Comparison of ENCODE assay signal across 15 mouse cellular contexts in the genomic region with DNA sequence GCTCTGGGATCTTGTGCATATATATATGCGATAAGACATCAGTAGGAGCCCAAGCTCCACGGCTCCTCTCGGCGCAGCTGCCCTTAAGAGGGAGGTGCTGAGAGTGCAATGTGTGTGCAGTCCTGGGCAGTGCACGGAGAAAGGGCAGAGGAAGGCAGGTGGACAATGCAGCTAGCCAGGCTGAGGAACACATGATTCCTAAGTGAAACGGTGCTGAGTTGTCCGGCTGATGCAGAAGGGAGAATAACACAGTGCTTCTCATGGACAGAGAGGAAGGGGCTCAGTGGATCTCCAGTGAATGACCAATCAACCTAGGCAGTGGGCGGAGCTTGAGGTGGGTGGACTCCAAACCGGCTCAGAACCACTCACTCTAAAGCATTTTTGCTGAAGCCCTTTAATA. TPM values are rescaled to one million over a fixed set of nuclear protein-coding genes. Genes with fewer than 3 reads are reported as not detected.
DNase-seq lines count a peak whose midpoint lies in the region; ATAC-seq and TF ChIP-seq lines count a peak whose summit lies in the region.
"Had no signal": no experiment of that assay in that cellular context is flagged by ENCODE, and none has a peak within 500 bp of the region (broad histone marks: within the 10 kb centered on the region; RNA-seq: fewer than 3 reads in every experiment).

No protein-coding gene starts in this region.

- H3K4me2 ChIP-seq in forebrain, embryonic 12.5 days: no peak overlapping the region
- H3K4me2 ChIP-seq in forebrain, postnatal 0 days (ENCODE audit: low read depth): no peak overlapping the region
- peak overlapping the region; percentile 66 for H3K4me2 ChIP-seq in intestine, postnatal 0 days (replicated peaks; ENCODE audit: low read depth)
- H3K4me2 ChIP-seq in limb, embryonic 15.5 days: peak overlapping the region; percentile 47

- no peaks in the 10 kb centered on the region for H3K9me3 ChIP-seq in forebrain, embryonic 12.5 days
- H3K9me3 ChIP-seq in forebrain, postnatal 0 days (ENCODE audit: low read length): no peaks in the 10 kb centered on the region
- H3K9me3 ChIP-seq in intestine, postnatal 0 days (ENCODE audit: control insufficient read depth): no peaks in the 10 kb centered on the region
- H3K9me3 ChIP-seq in limb, embryonic 15.5 days: no peaks in the 10 kb centered on the region
- no peaks in the 10 kb centered on the region for H3K9me3 ChIP-seq in embryonic facial prominence, embryonic 10.5 days

- H3K27ac ChIP-seq in forebrain, embryonic 12.5 days: no peak overlapping the region
- no peak overlapping the region for H3K27ac ChIP-seq in forebrain, postnatal 0 days (ENCODE audit: low read depth, low read length)
- H3K27ac ChIP-seq in intestine, postnatal 0 days (ENCODE audit: low read depth, low read length): no peak overlapping the region
- H3K27ac ChIP-seq in limb, embryonic 15.5 days: no peak overlapping the region
- H3K27ac ChIP-seq in embryonic facial prominence, embryonic 10.5 days (replicated peaks): no peak overlapping the region
- H3K27ac ChIP-seq: left cerebral cortex, adult 2 months; liver, embryonic 14.5 days; macrophage had no signal

- H3K4me1 ChIP-seq in forebrain, embryonic 12.5 days: peaks cover 7% of the 10 kb centered on the region
- no peaks in the 10 kb centered on the region for H3K4me1 ChIP-seq in forebrain, postnatal 0 days (ENCODE audit: insufficient read depth)
- no peaks in the 10 kb centered on the region for H3K4me1 ChIP-seq in intestine, postnatal 0 days (replicated peaks; ENCODE audit: control insufficient read depth, insufficient read depth, low read length)
- peaks cover 15% of the 10 kb centered on the region for H3K4me1 ChIP-seq in limb, embryonic 15.5 days
- 0 out of 2 replicates have a peak, but pooled peaks cover 5% of the 10 kb centered on the region for H3K4me1 ChIP-seq in embryonic facial prominence, embryonic 10.5 days

- TF ChIP-seq CTCF in forebrain, postnatal 0 days (IDR thresholded peaks at IDR 0.05; ENCODE audit: low read depth): no peak
- no peak for TF ChIP-seq CTCF in intestine, postnatal 0 days (IDR thresholded peaks at IDR 0.05; ENCODE audit: low read depth)

- no peaks in the 10 kb centered on the region for H3K27me3 ChIP-seq in forebrain, embryonic 12.5 days
- H3K27me3 ChIP-seq in forebrain, postnatal 0 days (ENCODE audit: insufficient read depth, low read length): no peaks in the 10 kb centered on the region
- H3K27me3 ChIP-seq in intestine, postnatal 0 days (replicated peaks; ENCODE audit: control insufficient read depth, insufficient read depth, low read length): no peaks in the 10 kb centered on the region
- H3K27me3 ChIP-seq in limb, embryonic 15.5 days: 0 out of 2 replicates have a peak, but pooled peaks cover 5% of the 10 kb centered on the region
- no peaks in the 10 kb centered on the region for H3K27me3 ChIP-seq in embryonic facial prominence, embryonic 10.5 days (replicated peaks; ENCODE audit: low read depth, poor library complexity, severe bottlenecking)

- H3K4me3 ChIP-seq in forebrain, embryonic 12.5 days (replicated peaks): no peak overlapping the region
- no peak overlapping the region for H3K4me3 ChIP-seq in forebrain, postnatal 0 days (ENCODE audit: low read depth, low read length)
- peak overlapping the region; percentile 11; the same call in 1 of the 2 replicates for H3K4me3 ChIP-seq in intestine, postnatal 0 days (ENCODE audit: low read depth, low read length)
- peak overlapping the region; percentile 14; the same call in 1 of the 2 replicates for H3K4me3 ChIP-seq in limb, embryonic 15.5 days
- no peak overlapping the region for H3K4me3 ChIP-seq in embryonic facial prominence, embryonic 10.5 days
- H3K4me3 ChIP-seq: left cerebral cortex, adult 2 months; myocyte had no signal

- H3K36me3 ChIP-seq in forebrain, embryonic 12.5 days (replicated peaks): peaks cover 4% of the 10 kb centered on the region; the same call in 1 of the 2 replicates
- H3K36me3 ChIP-seq in forebrain, postnatal 0 days (ENCODE audit: insufficient read depth): peaks cover 16% of the 10 kb centered on the region; the same call in 1 of the 2 replicates
- H3K36me3 ChIP-seq in intestine, postnatal 0 days (ENCODE audit: control insufficient read depth, insufficient read depth): no peaks in the 10 kb centered on the region
- peaks cover 3% of the 10 kb centered on the region; the same call in 1 of the 2 replicates for H3K36me3 ChIP-seq in limb, embryonic 15.5 days
- H3K36me3 ChIP-seq in embryonic facial prominence, embryonic 10.5 days (replicated peaks): peaks cover 43% of the 10 kb centered on the region

- WGBS in forebrain, embryonic 12.5 days: 74% methylated on average over 9 of the region's 9 CpGs
- 72% methylated on average over 9 of the region's 9 CpGs for WGBS in forebrain, postnatal 0 days
- WGBS in intestine, postnatal 0 days: 35% methylated on average over 9 of the region's 9 CpGs
- WGBS in limb, embryonic 15.5 days: 19% methylated on average over 9 of the region's 9 CpGs
- WGBS in embryonic facial prominence, embryonic 10.5 days: 76% methylated on average over 9 of the region's 9 CpGs

- 0 out of 2 replicates have a peak, but pooled peaks have one; percentile 20 for ATAC-seq in forebrain, embryonic 12.5 days (ENCODE audit: low FRiP score)
- ATAC-seq in forebrain, postnatal 0 days: no peak
- ATAC-seq in intestine, postnatal 0 days: peak; percentile 49; the same call in 1 of the 2 replicates
- peak; percentile 48; the same call in 1 of the 2 replicates for ATAC-seq in limb, embryonic 15.5 days (ENCODE audit: insufficient number of reproducible peaks, low FRiP score, low TSS enrichment, low read depth)
- ATAC-seq: activated CD4-positive, CD25-positive, alpha-beta regulatory T cell, adult 4 months had no signal

- DNase-seq in forebrain, postnatal 0 days: no peak
- DNase-seq in embryo, embryonic 10.5 days (ENCODE audit: low spot score): peak; percentile 40
- DNase-seq in ovary, postnatal 10 days (ENCODE audit: low spot score): no peak
- no peak for DNase-seq in embryonic facial prominence, embryonic 10.5 days (ENCODE audit: low spot score)
- no peak for DNase-seq in spleen, postnatal 14 days (ENCODE audit: low spot score in 2 of 2)
- DNase-seq: heart, postnatal 4 days; thymus, postnatal 14 days had no signal

- no peak overlapping the region for H3K9ac ChIP-seq in forebrain, embryonic 12.5 days
- no peak overlapping the region for H3K9ac ChIP-seq in forebrain, postnatal 0 days
- H3K9ac ChIP-seq in intestine, postnatal 0 days (ENCODE audit: low read depth, low read length): no peak overlapping the region
- no peak overlapping the region for H3K9ac ChIP-seq in limb, embryonic 15.5 days
- H3K9ac ChIP-seq: liver, embryonic 14.5 days had no signal

RNA-seq across cellular contexts. Expression of gene Bend4, which starts 26.5 kb away (rescaled TPM):
- polyA plus RNA-seq in forebrain, embryonic 12.5 days (2016; fragmentation: Nextera tagmentation; extraction: Ambion mirVana): 7.8 and 8.7 TPM in 2 replicates
- total RNA-seq in forebrain, postnatal 0 days (2014; rRNA removed): 7.2 and 11.5 TPM in 2 replicates
- 2.6 and 5.0 TPM in 2 replicates for polyA plus RNA-seq in forebrain, postnatal 0 days (2015; fragmentation: Nextera tagmentation; extraction: Ambion mirVana)
- polyA plus RNA-seq in intestine, postnatal 0 days (2015; fragmentation: Nextera tagmentation; extraction: Ambion mirVana): 4.9 and 5.3 TPM in 2 replicates
- 3.0 and 3.4 TPM in 2 replicates for polyA plus RNA-seq in limb, embryonic 15.5 days (2015; fragmentation: Nextera tagmentation; extraction: Ambion mirVana)
- 10.5 and 12.2 TPM in 2 replicates for polyA plus RNA-seq in embryonic facial prominence, embryonic 10.5 days (2016; fragmentation: Nextera tagmentation; extraction: Ambion mirVana)
- polyA plus RNA-seq: myocyte had no signal

Comparison
In these comparisons a context has a peak if more than half of its experiments do, and no peak if none do; other contexts are left out.
1. H3K4me2 ChIP-seq: peak in intestine, postnatal 0 days (single experiment) and limb, embryonic 15.5 days (single experiment); none in forebrain, embryonic 12.5 days (single experiment) and forebrain, postnatal 0 days (single experiment).
2. H3K4me3 ChIP-seq: peak in intestine, postnatal 0 days (single experiment) and limb, embryonic 15.5 days (single experiment); none in forebrain, embryonic 12.5 days (single experiment), forebrain, postnatal 0 days (single experiment) and embryonic facial prominence, embryonic 10.5 days (single experiment).